ENCODE assay signal across 9 mouse cellular contexts in genomic region chr16:20536081-20536665, GRCm38 (mm10). TPM values are rescaled to one million over a fixed set of nuclear protein-coding genes. Genes with fewer than 3 reads are reported as not detected.
DNase-seq lines count a peak whose midpoint lies in the region; ATAC-seq and TF ChIP-seq lines count a peak whose summit lies in the region.
"Had no signal": no experiment of that assay in that cellular context is flagged by ENCODE, and none has a peak within 500 bp of the region (broad histone marks: within the 10 kb centered on the region; RNA-seq: fewer than 3 reads in every experiment).

No protein-coding gene starts in this region.

- WGBS in lung, embryonic 16.5 days: 23% methylated on average over 9 of the region's 9 CpGs
- 35% methylated on average over 9 of the region's 9 CpGs for WGBS in forebrain, embryonic 10.5 days
- 34% methylated on average over 9 of the region's 9 CpGs for WGBS in limb, embryonic 11.5 days
- 23% methylated on average over 9 of the region's 9 CpGs for WGBS in olfactory bulb, adult 2 months

- H3K9ac ChIP-seq in lung, embryonic 16.5 days (ENCODE audit: low read length): peak overlapping the region; percentile 99
- peak overlapping the region; percentile 83 for H3K9ac ChIP-seq in limb, embryonic 11.5 days (ENCODE audit: low read length)

- no peak for TF ChIP-seq CTCF in olfactory bulb, adult 2 months (IDR thresholded peaks at IDR 0.05; ENCODE audit: insufficient read depth, low read depth, low read length)

- H3K4me1 ChIP-seq in lung, embryonic 16.5 days (replicated peaks; ENCODE audit: control insufficient read depth, insufficient read depth, low read length): peaks cover 20% of the 10 kb centered on the region
- peaks cover 27% of the 10 kb centered on the region for H3K4me1 ChIP-seq in forebrain, embryonic 10.5 days
- peaks cover 5% of the 10 kb centered on the region; the same call in 1 of the 2 replicates for H3K4me1 ChIP-seq in limb, embryonic 11.5 days (ENCODE audit: control insufficient read depth, insufficient read depth, low read length)
- H3K4me1 ChIP-seq in olfactory bulb, adult 2 months (ENCODE audit: control insufficient read depth, insufficient read depth, low read length): peaks cover 14% of the 10 kb centered on the region

- peak overlapping the region; percentile 74 for H3K4me2 ChIP-seq in lung, embryonic 16.5 days (ENCODE audit: low read depth, low read length)
- H3K4me2 ChIP-seq in limb, embryonic 11.5 days (ENCODE audit: low read depth, severe bottlenecking): peak overlapping the region; percentile 76

- H3K27me3 ChIP-seq in lung, embryonic 16.5 days (ENCODE audit: control insufficient read depth, insufficient read depth, low read depth, low read length): no peaks in the 10 kb centered on the region
- no peaks in the 10 kb centered on the region for H3K27me3 ChIP-seq in forebrain, embryonic 10.5 days (ENCODE audit: poor library complexity, severe bottlenecking)
- H3K27me3 ChIP-seq in limb, embryonic 11.5 days (ENCODE audit: control insufficient read depth, insufficient read depth, low read length): no peaks in the 10 kb centered on the region

- no peak for TF ChIP-seq POLR2A in olfactory bulb, adult 2 months (IDR thresholded peaks at IDR 0.05; ENCODE audit: insufficient read depth, low read depth, low read length)

- DNase-seq in lung, adult 18-20 months: no peak
- DNase-seq in forebrain, embryonic 10.5 days (ENCODE audit: extremely low spot score, low spot score): no peak
- DNase-seq in limb, embryonic 11.5 days (ENCODE audit: low spot score): no peak
- no peak for DNase-seq in natural killer cell, adult 2 months (ENCODE audit: low spot score in 2 of 2)
- no peak for DNase-seq in left cerebral cortex, adult 11 months (ENCODE audit: low spot score)
- DNase-seq: thymus, postnatal 36 days had no signal

- peak overlapping the region; percentile 87 for H3K27ac ChIP-seq in lung, embryonic 16.5 days (ENCODE audit: low read length)
- peak overlapping the region; percentile 95 for H3K27ac ChIP-seq in forebrain, embryonic 10.5 days
- no peak overlapping the region for H3K27ac ChIP-seq in limb, embryonic 11.5 days (replicated peaks; ENCODE audit: low read depth, low read length)
- peak overlapping the region; percentile 76 for H3K27ac ChIP-seq in olfactory bulb, adult 2 months (ENCODE audit: insufficient read depth, low read depth, low read length)

- peak overlapping the region; percentile 91 for H3K4me3 ChIP-seq in lung, embryonic 16.5 days (ENCODE audit: low read length)
- peak overlapping the region; percentile 94 for H3K4me3 ChIP-seq in forebrain, embryonic 10.5 days
- peak overlapping the region; percentile 81 for H3K4me3 ChIP-seq in limb, embryonic 11.5 days (ENCODE audit: low read depth, low read length)
- peak overlapping the region; percentile 66 for H3K4me3 ChIP-seq in olfactory bulb, adult 2 months (ENCODE audit: insufficient read depth, low read depth, low read length)

- no peaks in the 10 kb centered on the region for H3K9me3 ChIP-seq in lung, embryonic 16.5 days (ENCODE audit: control insufficient read depth, low read length)
- H3K9me3 ChIP-seq in forebrain, embryonic 10.5 days: no peaks in the 10 kb centered on the region
- H3K9me3 ChIP-seq in limb, embryonic 11.5 days (ENCODE audit: control insufficient read depth, low read length): no peaks in the 10 kb centered on the region

- ATAC-seq in lung, embryonic 16.5 days (ENCODE audit: low read depth): no peak
- no peak for ATAC-seq in limb, embryonic 11.5 days (ENCODE audit: insufficient number of reproducible peaks, low FRiP score, low TSS enrichment, low read depth)
- no peak for ATAC-seq in monocyte, adult 5-6 weeks (replicated peaks; ENCODE audit: insufficient number of reproducible peaks, low FRiP score, low TSS enrichment, poor library complexity, severe bottlenecking)

- H3K36me3 ChIP-seq in lung, embryonic 16.5 days (ENCODE audit: control insufficient read depth, insufficient read depth, low read length): peaks cover 39% of the 10 kb centered on the region
- H3K36me3 ChIP-seq in forebrain, embryonic 10.5 days (replicated peaks): peaks cover 71% of the 10 kb centered on the region
- peaks cover 20% of the 10 kb centered on the region for H3K36me3 ChIP-seq in limb, embryonic 11.5 days (ENCODE audit: control insufficient read depth, insufficient read depth, low read length)

RNA-seq across cellular contexts. Expression of gene Ap2m1, which starts 0.9 kb away (rescaled TPM):
- polyA plus RNA-seq in lung, embryonic 16.5 days (2015; fragmentation: Nextera tagmentation; extraction: Ambion mirVana): 624 and 630 TPM in 2 replicates
- 628 and 638 TPM in 2 replicates for polyA plus RNA-seq in forebrain, embryonic 10.5 days (2016; fragmentation: Nextera tagmentation; extraction: Ambion mirVana)
- 597 and 631 TPM in 2 replicates for polyA plus RNA-seq in limb, embryonic 11.5 days (2014; fragmentation: Nextera tagmentation; extraction: Ambion mirVana)
- polyA plus RNA-seq in olfactory bulb, adult 2 months (2012; ENCODE audit: insufficient read depth, insufficient read length, low replicate concordance, missing spikeins): 512 and 992 TPM in 2 replicates
- total RNA-seq in monocyte, adult 5-6 weeks (2017): 128 to 192 TPM (median 148 TPM) in 3 replicates

RNA-seq across cellular contexts. Expression of gene Abcf3, which starts 12.2 kb away (rescaled TPM):
- polyA plus RNA-seq in lung, embryonic 16.5 days (2015; fragmentation: Nextera tagmentation; extraction: Ambion mirVana): 57.9 and 67.9 TPM in 2 replicates
- polyA plus RNA-seq in forebrain, embryonic 10.5 days (2016; fragmentation: Nextera tagmentation; extraction: Ambion mirVana): 58.3 and 62.6 TPM in 2 replicates
- 51.4 and 52.6 TPM in 2 replicates for polyA plus RNA-seq in limb, embryonic 11.5 days (2014; fragmentation: Nextera tagmentation; extraction: Ambion mirVana)
- not detected in 2 replicates for polyA plus RNA-seq in olfactory bulb, adult 2 months (2012; ENCODE audit: insufficient read depth, insufficient read length, low replicate concordance, missing spikeins)
- 56.4 to 86.6 TPM (median 76.3 TPM) in 3 replicates for total RNA-seq in monocyte, adult 5-6 weeks (2017)

RNA-seq across cellular contexts. Expression of gene Dvl3, which starts 19.4 kb away (rescaled TPM):
- polyA plus RNA-seq in lung, embryonic 16.5 days (2015; fragmentation: Nextera tagmentation; extraction: Ambion mirVana): 17.4 and 19.9 TPM in 2 replicates
- polyA plus RNA-seq in forebrain, embryonic 10.5 days (2016; fragmentation: Nextera tagmentation; extraction: Ambion mirVana): 28.8 and 30.5 TPM in 2 replicates
- 40.4 and 46.2 TPM in 2 replicates for polyA plus RNA-seq in limb, embryonic 11.5 days (2014; fragmentation: Nextera tagmentation; extraction: Ambion mirVana)
- 115 TPM in 1 of 2 replicates, not detected in the other for polyA plus RNA-seq in olfactory bulb, adult 2 months (2012; ENCODE audit: insufficient read depth, insufficient read length, low replicate concordance, missing spikeins)
- 2.7 to 8.4 TPM (median 5.5 TPM) in 3 replicates for total RNA-seq in monocyte, adult 5-6 weeks (2017)

RNA-seq across cellular contexts. Expression of gene Eif2b5, which starts 37.6 kb away (rescaled TPM):
- 93.5 and 94.5 TPM in 2 replicates for polyA plus RNA-seq in lung, embryonic 16.5 days (2015; fragmentation: Nextera tagmentation; extraction: Ambion mirVana)
- polyA plus RNA-seq in forebrain, embryonic 10.5 days (2016; fragmentation: Nextera tagmentation; extraction: Ambion mirVana): 158 and 160 TPM in 2 replicates
- 143 and 151 TPM in 2 replicates for polyA plus RNA-seq in limb, embryonic 11.5 days (2014; fragmentation: Nextera tagmentation; extraction: Ambion mirVana)
- not detected in 2 replicates for polyA plus RNA-seq in olfactory bulb, adult 2 months (2012; ENCODE audit: insufficient read depth, insufficient read length, low replicate concordance, missing spikeins)
- 41.2 to 57.3 TPM (median 43.4 TPM) in 3 replicates for total RNA-seq in monocyte, adult 5-6 weeks (2017)

RNA-seq across cellular contexts. Expression of gene Vwa5b2, which starts 53.1 kb away (rescaled TPM):
- polyA plus RNA-seq in lung, embryonic 16.5 days (2015; fragmentation: Nextera tagmentation; extraction: Ambion mirVana): 0.49 and 0.93 TPM in 2 replicates
- polyA plus RNA-seq in forebrain, embryonic 10.5 days (2016; fragmentation: Nextera tagmentation; extraction: Ambion mirVana): 0.84 and 0.97 TPM in 2 replicates
- polyA plus RNA-seq in limb, embryonic 11.5 days (2014; fragmentation: Nextera tagmentation; extraction: Ambion mirVana): 0.23 and 0.55 TPM in 2 replicates
- not detected in 2 replicates for polyA plus RNA-seq in olfactory bulb, adult 2 months (2012; ENCODE audit: insufficient read depth, insufficient read length, low replicate concordance, missing spikeins)
- not detected in 3 replicates for total RNA-seq in monocyte, adult 5-6 weeks (2017)

Comparison
In these comparisons a context has a peak if more than half of its experiments do, and no peak if none do; other contexts are left out.
1. RNA of gene Abcf3, which starts 12.2 kb away (polyA plus RNA-seq): 58.3 to 62.6 TPM in forebrain, embryonic 10.5 days, 57.9 to 67.9 TPM in lung, embryonic 16.5 days and 51.4 to 52.6 TPM in limb, embryonic 11.5 days; not detected in olfactory bulb, adult 2 months; every median in the first group is over 10 times any median in the second.
2. Peak in every context shown above with its lines, with median percentiles within 50 percentile points of each other: H3K4me3 ChIP-seq.